Mouse (Mus musculus) erythroblast, adult 5-6 weeks (primary cell): Measurements from ENCODE around the gene Klhl2. TPM values are rescaled to one million over a fixed set of nuclear protein-coding genes. Genes with fewer than 3 reads are reported as not detected.

Experiments used
- ATAC-seq: replicated peaks from 2 replicates; pipeline ENCODE4 v1.8.0; 2016; ENCODE audit warnings: moderate number of reproducible peaks, mild to moderate bottlenecking, moderate TSS enrichment, inconsistent platforms; ENCODE audit not compliant: poor library complexity, low FRiP score, severe bottlenecking
- total RNA-seq, 2 experiments: library from RNA; stranded (forward) in 1 of 2; stranded (reverse) in 1 of 2; fragments of 150-400 nt in 1 of 2; fragments of 200-764, 138-1000 nt in 1 of 2; gene quantifications; 2 replicates each; pipeline versions ENCODE4 v1.2.3 to v1.2.4; 2015 to 2017; ENCODE audit warnings: low replicate concordance in 2 of 2

The Klhl2 gene
- total RNA-seq, 2 experiments from 2014 or later, result 3.6 to 5.0 TPM

- ATAC-seq, result no peak
These were observed 131.9 kb downstream of the Klhl2 start for GRCm38 (mm10) chr8:64717868-64718267.

DNA sequence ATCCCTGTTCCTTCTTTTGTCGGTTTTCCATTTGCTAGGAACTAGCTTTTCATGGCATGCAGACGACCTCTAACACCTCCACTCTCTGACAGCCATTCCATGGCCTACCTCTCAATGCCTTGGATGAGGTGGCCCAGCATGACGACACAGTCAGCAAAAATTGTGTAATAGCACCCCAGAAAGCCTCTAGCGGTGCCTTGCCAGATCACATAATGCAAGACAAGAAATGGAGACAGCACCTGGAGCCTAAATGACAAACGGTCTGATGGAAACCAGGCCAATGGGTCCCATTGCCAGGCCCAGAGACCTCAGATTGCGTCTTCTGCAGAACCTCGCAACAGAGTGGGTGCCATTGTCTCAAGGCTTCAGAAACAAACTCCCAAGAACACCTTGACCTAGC is 137.3 kb downstream of the Klhl2 start:
- ATAC-seq, result no peak

DNA sequence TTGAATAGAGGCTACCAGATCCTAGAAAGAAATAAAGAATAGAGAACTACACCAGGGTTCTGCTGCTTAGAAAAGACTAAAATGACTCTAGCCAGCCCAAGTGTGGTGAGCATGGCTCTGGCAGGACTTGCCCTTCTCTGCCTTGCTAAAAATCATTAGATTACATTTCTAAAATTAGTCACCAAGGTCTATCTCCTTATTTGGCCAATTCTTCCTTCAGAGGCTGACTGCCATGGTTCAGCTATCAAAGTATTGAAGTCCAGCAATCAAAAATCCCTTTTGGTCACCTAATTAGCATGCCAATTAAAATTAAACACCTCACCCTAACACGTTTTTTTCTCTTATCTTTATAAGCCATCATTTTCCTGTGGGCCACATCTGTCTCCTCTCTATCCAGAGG is 138.3 kb downstream of the Klhl2 start:
- no peak for ATAC-seq

DNA sequence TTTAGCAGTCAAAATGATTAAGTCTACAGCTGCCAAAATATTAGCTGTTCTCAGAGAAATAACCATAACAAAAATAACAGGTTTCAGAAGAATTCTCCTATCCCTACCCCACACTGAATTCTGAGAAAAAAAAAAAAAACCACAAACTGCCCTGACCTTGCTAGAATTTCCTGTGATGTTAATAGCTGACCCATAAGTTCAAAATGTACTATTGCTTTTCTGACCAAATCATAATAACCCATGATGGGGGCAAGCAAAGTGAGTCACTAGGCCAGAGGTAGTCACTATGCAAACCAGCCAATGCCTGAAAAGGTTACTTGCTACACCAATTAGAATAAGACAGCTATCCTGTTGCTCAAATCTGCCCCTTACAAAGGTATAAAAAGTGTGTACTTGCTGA is 142.3 kb downstream of the Klhl2 start:
- ATAC-seq, result no peak

DNA sequence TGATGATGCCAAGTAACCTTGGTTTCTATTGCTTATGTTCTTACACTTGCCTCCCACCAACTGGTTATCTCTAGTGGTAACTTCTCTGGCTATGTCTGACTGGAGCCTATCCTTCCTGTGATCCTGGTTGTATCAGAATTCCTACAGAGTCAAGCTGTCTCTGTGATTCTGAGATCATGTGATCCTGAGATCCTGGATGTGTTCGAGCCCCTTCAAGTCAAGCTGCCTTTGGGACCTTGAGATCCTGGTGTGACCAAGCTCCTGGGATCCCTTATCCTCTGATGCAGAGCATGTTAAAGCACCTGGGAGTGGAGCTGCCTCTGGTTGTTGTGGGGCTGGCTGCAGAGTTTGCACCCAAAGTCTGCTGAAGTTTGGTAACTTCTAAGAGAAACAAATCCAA is 146.6 kb downstream of the Klhl2 start:
- no peak for ATAC-seq

- no peak for ATAC-seq
These were observed 157.1 kb downstream of the Klhl2 start, which contains the start of gene Cpe for GRCm38 (mm10) chr8:64692651-64693201. Cpe (minus strand) TSS chr8:64693054.

DNA sequence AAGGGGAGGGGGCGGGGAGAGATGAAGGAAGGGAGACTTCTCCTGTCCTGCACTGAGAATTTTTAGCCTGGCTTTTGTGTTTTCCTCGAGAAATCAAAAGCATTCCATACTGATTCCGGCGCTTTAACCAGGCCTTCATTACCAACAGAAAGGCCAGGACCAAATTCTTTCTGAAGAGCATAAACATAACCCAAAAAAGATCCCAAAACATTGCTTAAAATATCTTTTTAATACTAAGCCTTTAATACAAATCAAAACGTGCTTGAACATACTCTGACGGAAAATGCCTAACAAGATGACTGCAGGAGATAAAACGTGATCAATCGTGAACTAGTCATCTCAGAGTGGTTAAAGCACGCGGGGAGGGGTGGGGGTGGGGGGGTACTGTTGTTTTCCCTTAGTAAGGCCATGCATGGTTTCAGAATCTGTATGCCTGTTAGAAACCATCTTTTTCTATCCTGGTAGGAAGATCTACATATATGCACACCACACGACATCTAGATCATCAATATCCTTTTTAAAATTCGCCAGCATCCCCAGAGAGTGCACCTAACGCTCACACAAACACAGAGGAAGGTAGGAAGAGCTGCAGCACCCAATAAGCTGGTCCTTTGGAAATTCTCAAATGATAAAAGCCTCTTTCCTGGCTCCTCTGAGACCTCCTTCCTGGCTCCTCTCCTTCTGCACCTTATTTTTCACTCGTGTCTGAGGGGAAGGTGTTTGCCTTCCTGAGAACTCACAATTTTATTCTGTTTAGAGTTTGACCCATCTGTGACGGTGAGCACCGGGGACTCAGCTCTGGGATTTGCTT is 158.0 kb downstream of the Klhl2 start:
- no peak for ATAC-seq

- ATAC-seq, result no peak
These were observed 159.0 kb downstream of the Klhl2 start for GRCm38 (mm10) chr8:64690845-64691244.

GRCm38 (mm10) chr8:64690306-64690705 is 159.5 kb downstream of the Klhl2 start:
- no peak for ATAC-seq

Other genes with a start within 250 kb of the Klhl2 start
- not detected in 2 replicates for gene Cpe, start 157.0 kb downstream of the Klhl2 start, total RNA-seq (2015; ENCODE audit: low replicate concordance)
- gene Cpe, start 157.0 kb downstream of the Klhl2 start, total RNA-seq (2017; ENCODE audit: low replicate concordance), result not detected in 2 replicates
- 15.8 and 21.9 TPM in 2 replicates for gene Msmo1, start 116.2 kb downstream of the Klhl2 start, total RNA-seq (2015; ENCODE audit: low replicate concordance)
- gene Msmo1, start 116.2 kb downstream of the Klhl2 start, total RNA-seq (2017; ENCODE audit: low replicate concordance), result 12.1 and 18.7 TPM in 2 replicates
- gene Tmem192, start 97.2 kb upstream of the Klhl2 start, total RNA-seq (2015; ENCODE audit: low replicate concordance), result 10.9 and 14.6 TPM in 2 replicates
- 0.56 and 1.7 TPM in 2 replicates for gene Tmem192, start 97.2 kb upstream of the Klhl2 start, total RNA-seq (2017; ENCODE audit: low replicate concordance)
- not detected in 2 replicates for gene Trim75, start 137.8 kb upstream of the Klhl2 start, total RNA-seq (2015; ENCODE audit: low replicate concordance)
- not detected in 2 replicates for gene Trim75, start 137.8 kb upstream of the Klhl2 start, total RNA-seq (2017; ENCODE audit: low replicate concordance)
- gene Trim61, start 168.5 kb upstream of the Klhl2 start, total RNA-seq (2015; ENCODE audit: low replicate concordance), result not detected in 2 replicates
- gene Trim61, start 168.5 kb upstream of the Klhl2 start, total RNA-seq (2017; ENCODE audit: low replicate concordance), result not detected in 2 replicates
- not detected in 2 replicates for gene Trim60, start 168.6 kb upstream of the Klhl2 start, total RNA-seq (2015; ENCODE audit: low replicate concordance)
- gene Trim60, start 168.6 kb upstream of the Klhl2 start, total RNA-seq (2017; ENCODE audit: low replicate concordance), result not detected in 2 replicates
- gene Apela, start 187.3 kb upstream of the Klhl2 start, total RNA-seq (2015; ENCODE audit: low replicate concordance), result not detected in 2 replicates
- not detected in 2 replicates for gene Apela, start 187.3 kb upstream of the Klhl2 start, total RNA-seq (2017; ENCODE audit: low replicate concordance)
- not detected in 2 replicates for gene Gm10663, start 225.0 kb upstream of the Klhl2 start, total RNA-seq (2015; ENCODE audit: low replicate concordance)
- gene Gm10663, start 225.0 kb upstream of the Klhl2 start, total RNA-seq (2017; ENCODE audit: low replicate concordance), result not detected in 2 replicates